Mouse (Mus musculus): ENCODE results near the gene 4430402I18Rik. TPM values are rescaled to one million over a fixed set of nuclear protein-coding genes. Genes with fewer than 3 reads are reported as not detected.

The 4430402I18Rik gene
- polyA plus RNA-seq, 1 experiment = 0.87 TPM

- no peaks in the 10 kb centered on the region for H3K4me1 ChIP-seq (ENCODE audit: control insufficient read depth, insufficient read depth, low read length)
- H3K4me3 ChIP-seq (ENCODE audit: insufficient read depth, low read length) = no peak overlapping the region
- H3K27ac ChIP-seq (ENCODE audit: insufficient read depth, low read depth, low read length) = no peak overlapping the region
- TF ChIP-seq CTCF (IDR thresholded peaks at IDR 0.05; ENCODE audit: low read depth, low read length) (no peak), POLR2A (IDR thresholded peaks at IDR 0.05; ENCODE audit: borderline replicate concordance, low read depth, low read length) (no peak)
Measured at GRCm38 (mm10) chr19:28997976-28998630, 30.5 kb upstream of the 4430402I18Rik start.

- Histone ChIP-seq H3K4me3 (ENCODE audit: insufficient read depth, low read length) (no peak overlapping the region), H3K4me1 (ENCODE audit: control insufficient read depth, insufficient read depth, low read length) (peaks cover 6% of the 10 kb centered on the region), H3K27ac (ENCODE audit: insufficient read depth, low read depth, low read length) (no peak overlapping the region)
- TF ChIP-seq POLR2A (IDR thresholded peaks at IDR 0.05; ENCODE audit: borderline replicate concordance, low read depth, low read length) (no peak), CTCF (IDR thresholded peaks at IDR 0.05; ENCODE audit: low read depth, low read length) (no peak)
Measured at GRCm38 (mm10) chr19:28995366-28995765, 27.8 kb upstream of the 4430402I18Rik start.

- TF ChIP-seq CTCF (IDR thresholded peaks at IDR 0.05; ENCODE audit: low read depth, low read length) (no peak), POLR2A (IDR thresholded peaks at IDR 0.05; ENCODE audit: borderline replicate concordance, low read depth, low read length) (no peak)
- H3K4me3 ChIP-seq (ENCODE audit: insufficient read depth, low read length) = no peak overlapping the region
Measured at GRCm38 (mm10) chr19:28994870-28995269, 27.3 kb upstream of the 4430402I18Rik start.

GRCm38 (mm10) chr19:28991391-28991790 is 23.8 kb upstream of the 4430402I18Rik start:
- TF ChIP-seq POLR2A (IDR thresholded peaks at IDR 0.05; ENCODE audit: borderline replicate concordance, low read depth, low read length) (no peak), CTCF (IDR thresholded peaks at IDR 0.05; ENCODE audit: low read depth, low read length) (no peak)
- Histone ChIP-seq H3K4me1 (ENCODE audit: control insufficient read depth, insufficient read depth, low read length) (peaks cover 16% of the 10 kb centered on the region), H3K4me3 (ENCODE audit: insufficient read depth, low read length) (peak overlapping the region; percentile 70), H3K27ac (ENCODE audit: insufficient read depth, low read depth, low read length) (no peak overlapping the region)

More at GRCm38 (mm10) chr19:28994870-28995269, 27.3 kb upstream of the 4430402I18Rik start:
- H3K4me1 ChIP-seq (ENCODE audit: control insufficient read depth, insufficient read depth, low read length) = peaks cover 6% of the 10 kb centered on the region
- H3K27ac ChIP-seq (ENCODE audit: insufficient read depth, low read depth, low read length) = no peak overlapping the region

GRCm38 (mm10) chr19:28990590-28991221 is 23.1 kb upstream of the 4430402I18Rik start:
- no peak for TF ChIP-seq CTCF (IDR thresholded peaks at IDR 0.05; ENCODE audit: low read depth, low read length)
- no peak for TF ChIP-seq POLR2A (IDR thresholded peaks at IDR 0.05; ENCODE audit: borderline replicate concordance, low read depth, low read length)
- Histone ChIP-seq H3K27ac (ENCODE audit: insufficient read depth, low read depth, low read length) (peak overlapping the region; percentile 33; the same call in 1 of the 2 replicates), H3K4me3 (ENCODE audit: insufficient read depth, low read length) (peak overlapping the region; percentile 70), H3K4me1 (ENCODE audit: control insufficient read depth, insufficient read depth, low read length) (peaks cover 16% of the 10 kb centered on the region)

GRCm38 (mm10) chr19:28990194-28990589 is 22.6 kb upstream of the 4430402I18Rik start, which contains the start of gene Cdc37l1:
TSS of gene Cdc37l1 (plus strand) at chr19:28990352.
- peaks cover 18% of the 10 kb centered on the region for H3K4me1 ChIP-seq (ENCODE audit: control insufficient read depth, insufficient read depth, low read length)
- H3K27ac ChIP-seq (ENCODE audit: insufficient read depth, low read depth, low read length) = peak within 1 kb of the TSS; percentile 37
- H3K4me3 ChIP-seq (ENCODE audit: insufficient read depth, low read length) = peak within 1 kb of the TSS; percentile 70
- no peak for TF ChIP-seq CTCF (IDR thresholded peaks at IDR 0.05; ENCODE audit: low read depth, low read length)
- TF ChIP-seq POLR2A (IDR thresholded peaks at IDR 0.05; ENCODE audit: borderline replicate concordance, low read depth, low read length) = no peak

- Histone ChIP-seq H3K27ac (ENCODE audit: insufficient read depth, low read depth, low read length) (peak overlapping the region; percentile 37; the same call in 1 of the 2 replicates), H3K4me1 (ENCODE audit: control insufficient read depth, insufficient read depth, low read length) (peaks cover 18% of the 10 kb centered on the region), H3K4me3 (ENCODE audit: insufficient read depth, low read length) (peak overlapping the region; percentile 70)
- TF ChIP-seq CTCF (IDR thresholded peaks at IDR 0.05; ENCODE audit: low read depth, low read length) (no peak), POLR2A (IDR thresholded peaks at IDR 0.05; ENCODE audit: borderline replicate concordance, low read depth, low read length) (no peak)
Measured at GRCm38 (mm10) chr19:28989515-28989914, 21.9 kb upstream of the 4430402I18Rik start.

- no peak overlapping the region for H3K4me3 ChIP-seq (ENCODE audit: insufficient read depth, low read length)
- H3K4me1 ChIP-seq (ENCODE audit: control insufficient read depth, insufficient read depth, low read length) = peaks cover 6% of the 10 kb centered on the region
- H3K27ac ChIP-seq (ENCODE audit: insufficient read depth, low read depth, low read length) = no peak overlapping the region
- TF ChIP-seq POLR2A (IDR thresholded peaks at IDR 0.05; ENCODE audit: borderline replicate concordance, low read depth, low read length) (no peak), CTCF (IDR thresholded peaks at IDR 0.05; ENCODE audit: low read depth, low read length) (no peak)
Measured at GRCm38 (mm10) chr19:28982617-28983016, 15.0 kb upstream of the 4430402I18Rik start.

- Histone ChIP-seq H3K27ac (ENCODE audit: insufficient read depth, low read depth, low read length) (no peak overlapping the region), H3K4me3 (ENCODE audit: insufficient read depth, low read length) (peak overlapping the region; percentile 7; the same call in 1 of the 2 replicates)
Measured at GRCm38 (mm10) chr19:28974862-28975611, 7.4 kb upstream of the 4430402I18Rik start.

More at GRCm38 (mm10) chr19:28974862-28975611, 7.4 kb upstream of the 4430402I18Rik start:
- no peak for TF ChIP-seq POLR2A (IDR thresholded peaks at IDR 0.05; ENCODE audit: borderline replicate concordance, low read depth, low read length)
- TF ChIP-seq CTCF (IDR thresholded peaks at IDR 0.05; ENCODE audit: low read depth, low read length) = peak; percentile 58; the same call in 1 of the 2 replicates
- no peaks in the 10 kb centered on the region for H3K4me1 ChIP-seq (ENCODE audit: control insufficient read depth, insufficient read depth, low read length)
